Mouse (Mus musculus) bone marrow, adult 2 months (tissue): ENCODE results near the gene Galp.
"Not testable (repeated sequence)": the region's sequence is repeated elsewhere in the genome, so short reads cannot be mapped to it uniquely, and the experiment has no call there.

Experiments used
- CTCF ChIP-seq: fragments of 200-500 bp; IDR thresholded peaks from 2 replicates; pipeline ENCODE4 v1.5.1; 2011; ENCODE audit warnings: low read length, control low read depth; ENCODE audit not compliant: control insufficient read depth, insufficient read depth
- POLR2A ChIP-seq: fragments of 200-500 bp; IDR thresholded peaks from 2 replicates; pipeline ENCODE4 v1.6.1; 2011; ENCODE audit warnings: low read depth, mild to moderate bottlenecking, control low read depth, low read length, borderline replicate concordance; ENCODE audit not compliant: control insufficient read depth

GRCm38 (mm10) chr7:6174365-6174987 is 22.4 kb upstream of the Galp start:
- not testable (repeated sequence) for TF ChIP-seq CTCF, POLR2A
